Mouse (Mus musculus): ENCODE data around the gene Arrb2. TPM values are rescaled to one million over a fixed set of nuclear protein-coding genes. Genes with fewer than 3 reads are reported as not detected.

Gene Arrb2
- polyA plus RNA-seq, 1 experiment: 10.1 TPM

DNA sequence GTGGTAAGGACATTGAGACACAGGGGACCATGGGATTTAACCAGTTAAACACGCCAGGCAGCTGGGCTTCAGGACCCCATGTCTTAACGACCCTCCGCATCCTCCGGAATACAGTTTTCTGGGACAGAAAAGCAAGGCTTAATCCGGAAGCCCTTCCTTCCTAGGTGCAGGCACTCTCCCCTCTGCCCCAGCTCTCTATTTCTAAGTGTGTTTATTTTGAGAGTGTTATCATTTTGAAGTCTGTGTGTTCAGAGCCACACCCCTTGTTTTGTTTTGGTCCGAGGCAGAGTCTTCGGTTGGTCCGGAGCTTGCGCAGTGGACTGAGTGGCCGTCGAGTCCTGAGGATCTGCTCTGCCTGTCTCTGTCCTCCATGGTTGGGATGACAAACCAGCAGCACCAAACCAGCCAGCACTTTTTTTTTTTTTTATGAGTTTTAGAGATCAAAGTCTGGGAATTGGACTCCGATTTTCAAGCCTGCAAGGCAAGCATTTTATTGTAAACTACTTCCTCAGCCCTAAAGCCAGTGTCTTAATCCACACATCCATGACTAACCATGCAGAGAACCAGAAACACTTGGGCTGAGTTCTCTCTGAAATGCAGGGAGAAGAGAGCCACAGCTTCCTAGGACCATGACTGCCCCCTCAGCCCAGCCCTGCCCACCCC, 42.6 kb downstream of the Arrb2 start:
- Histone ChIP-seq H3K4me1 (ENCODE audit: control insufficient read depth, insufficient read depth, low read length) (no peaks in the 10 kb centered on the region), H3K27ac (ENCODE audit: insufficient read depth, low read length) (no peak overlapping the region), H3K4me3 (ENCODE audit: insufficient read depth, low read length) (no peak overlapping the region)
- no peak for TF ChIP-seq CTCF (IDR thresholded peaks at IDR 0.05; ENCODE audit: borderline replicate concordance, insufficient read depth, low read length)
- no peak for TF ChIP-seq POLR2A (IDR thresholded peaks at IDR 0.05; ENCODE audit: low read depth, low read length)

DNA sequence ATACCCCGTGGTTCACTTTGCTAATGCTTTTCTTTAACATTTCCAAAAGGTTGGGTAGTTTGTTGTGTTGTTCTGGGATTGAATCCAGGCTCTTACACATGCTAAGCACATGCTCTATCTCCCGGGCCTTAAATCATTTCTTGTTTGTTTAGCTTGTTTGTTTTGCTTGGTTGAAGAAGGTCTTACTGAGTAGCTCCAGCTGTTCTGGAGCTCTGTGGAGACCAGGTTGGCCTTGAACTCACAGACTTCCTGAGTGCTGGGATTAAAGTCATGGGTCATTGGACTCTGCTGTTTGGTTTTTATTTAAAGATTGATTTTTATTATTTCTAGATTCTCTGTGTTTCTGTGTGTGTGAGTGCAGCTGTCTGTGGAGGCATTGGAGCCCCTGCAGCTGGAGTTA, 53.1 kb downstream of the Arrb2 start:
- TF ChIP-seq CTCF (IDR thresholded peaks at IDR 0.05; ENCODE audit: borderline replicate concordance, insufficient read depth, low read length): no peak
- TF ChIP-seq POLR2A (IDR thresholded peaks at IDR 0.05; ENCODE audit: low read depth, low read length): no peak
- Histone ChIP-seq H3K4me1 (ENCODE audit: control insufficient read depth, insufficient read depth, low read length) (no peaks in the 10 kb centered on the region), H3K4me3 (ENCODE audit: insufficient read depth, low read length) (no peak overlapping the region), H3K27ac (ENCODE audit: insufficient read depth, low read length) (no peak overlapping the region)

DNA sequence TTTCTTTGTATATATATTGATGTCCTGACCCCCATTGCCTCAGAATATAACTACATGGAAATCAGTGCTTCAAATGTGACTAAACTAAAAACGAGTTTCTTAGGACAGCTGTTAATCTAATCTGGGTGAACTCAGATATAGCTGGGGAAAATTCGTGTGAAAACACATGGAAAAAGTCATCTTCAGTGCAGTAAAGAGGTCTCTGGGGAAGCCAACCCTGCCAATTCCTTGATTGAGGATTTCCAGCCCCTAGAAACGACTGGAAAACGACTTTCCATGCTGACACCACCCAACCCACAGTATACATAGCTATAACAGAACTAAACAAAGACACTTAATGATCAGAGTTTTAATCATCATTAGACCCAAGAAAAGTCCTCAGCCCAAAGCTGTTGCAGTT, 55.4 kb downstream of the Arrb2 start:
- no peak overlapping the region for H3K27ac ChIP-seq (ENCODE audit: insufficient read depth, low read length)
- TF ChIP-seq CTCF (IDR thresholded peaks at IDR 0.05; ENCODE audit: borderline replicate concordance, insufficient read depth, low read length) (no peak), POLR2A (IDR thresholded peaks at IDR 0.05; ENCODE audit: low read depth, low read length) (no peak)
- no peaks in the 10 kb centered on the region for H3K4me1 ChIP-seq (ENCODE audit: control insufficient read depth, insufficient read depth, low read length)
- H3K4me3 ChIP-seq (ENCODE audit: insufficient read depth, low read length): no peak overlapping the region

DNA sequence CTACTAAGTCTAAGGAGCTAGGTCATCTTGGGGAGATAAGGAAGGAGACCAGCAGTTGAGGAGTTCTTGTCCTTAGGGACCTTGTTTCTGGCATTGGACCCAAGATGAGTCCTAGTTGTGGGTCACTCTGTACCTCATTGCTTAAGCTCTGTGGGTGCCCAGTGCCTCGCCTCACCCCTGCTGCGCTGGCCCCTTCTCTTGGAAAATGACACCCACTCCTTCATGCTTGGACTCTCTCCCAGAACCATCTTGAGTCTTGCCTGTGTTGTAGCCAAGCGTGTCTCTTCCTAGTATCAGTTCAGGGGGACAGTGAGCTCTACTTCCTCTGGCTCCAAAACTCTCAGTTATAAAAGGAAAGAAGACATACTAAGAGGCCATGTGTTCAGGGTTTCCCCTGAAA, 56.7 kb downstream of the Arrb2 start:
- TF ChIP-seq CTCF (IDR thresholded peaks at IDR 0.05; ENCODE audit: borderline replicate concordance, insufficient read depth, low read length) (no peak), POLR2A (IDR thresholded peaks at IDR 0.05; ENCODE audit: low read depth, low read length) (no peak)
- H3K4me3 ChIP-seq (ENCODE audit: insufficient read depth, low read length): no peak overlapping the region
- no peaks in the 10 kb centered on the region for H3K4me1 ChIP-seq (ENCODE audit: control insufficient read depth, insufficient read depth, low read length)
- no peak overlapping the region for H3K27ac ChIP-seq (ENCODE audit: insufficient read depth, low read length)

DNA sequence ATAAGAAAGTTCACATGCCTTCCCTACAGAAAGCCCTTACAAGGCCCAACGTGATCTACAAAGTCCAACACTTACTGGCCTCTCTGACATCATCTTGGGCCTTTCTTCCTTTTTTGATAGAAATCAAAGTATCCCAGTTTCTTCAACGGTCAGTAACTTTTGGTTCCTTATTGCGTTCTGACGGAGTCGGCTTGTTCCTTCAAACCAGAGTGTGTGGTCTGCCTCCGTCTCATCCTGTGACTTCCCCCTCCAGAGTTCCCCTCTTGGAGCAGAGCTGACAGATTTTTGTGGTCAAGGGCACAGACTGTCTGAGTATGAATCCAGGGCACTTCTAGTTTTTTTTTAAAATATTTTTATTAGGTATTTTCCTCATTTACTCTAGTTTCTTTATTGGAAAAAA, 57.2 kb downstream of the Arrb2 start:
- TF ChIP-seq POLR2A (IDR thresholded peaks at IDR 0.05; ENCODE audit: low read depth, low read length): no peak
- TF ChIP-seq CTCF (IDR thresholded peaks at IDR 0.05; ENCODE audit: borderline replicate concordance, insufficient read depth, low read length): no peak
- H3K4me3 ChIP-seq (ENCODE audit: insufficient read depth, low read length): no peak overlapping the region
- H3K4me1 ChIP-seq (ENCODE audit: control insufficient read depth, insufficient read depth, low read length): no peaks in the 10 kb centered on the region
- H3K27ac ChIP-seq (ENCODE audit: insufficient read depth, low read length): no peak overlapping the region

Other genes with a start within 250 kb of the Arrb2 start
- gene Slc16a11, start 219.9 kb upstream of the Arrb2 start, polyA plus RNA-seq (2011; ENCODE audit: insufficient read length, low read depth, missing spikeins): 2.2 and 4.7 TPM in 2 replicates
- gene Slc16a13, start 211.6 kb upstream of the Arrb2 start, polyA plus RNA-seq (2011; ENCODE audit: insufficient read length, low read depth, missing spikeins): 2.7 and 9.3 TPM in 2 replicates
- 0.70 and 2.5 TPM in 2 replicates for gene Bcl6b, start 202.8 kb upstream of the Arrb2 start, polyA plus RNA-seq (2011; ENCODE audit: insufficient read length, low read depth, missing spikeins)
- 43.2 and 55.3 TPM in 2 replicates for gene 0610010K14Rik, start 194.7 kb upstream of the Arrb2 start, polyA plus RNA-seq (2011; ENCODE audit: insufficient read length, low read depth, missing spikeins)
- 2.3 and 4.5 TPM in 2 replicates for gene Gm21988, start 192.8 kb upstream of the Arrb2 start, polyA plus RNA-seq (2011; ENCODE audit: insufficient read length, low read depth, missing spikeins)
- 159 and 231 TPM in 2 replicates for gene Rnasek, start 192.8 kb upstream of the Arrb2 start, polyA plus RNA-seq (2011; ENCODE audit: insufficient read length, low read depth, missing spikeins)
- 0.32 and 0.35 TPM in 2 replicates for gene Alox12, start 177.3 kb upstream of the Arrb2 start, polyA plus RNA-seq (2011; ENCODE audit: insufficient read length, low read depth, missing spikeins)
- not detected in 2 replicates for gene Alox12e, start 110.0 kb upstream of the Arrb2 start, polyA plus RNA-seq (2011; ENCODE audit: insufficient read length, low read depth, missing spikeins)
- gene Alox15, start 80.6 kb upstream of the Arrb2 start, polyA plus RNA-seq (2011; ENCODE audit: insufficient read length, low read depth, missing spikeins): not detected in 2 replicates
- gene Pelp1, start 22.6 kb upstream of the Arrb2 start, polyA plus RNA-seq (2011; ENCODE audit: insufficient read length, low read depth, missing spikeins): 24.3 and 27.5 TPM in 2 replicates
- 14.0 and 14.1 TPM in 2 replicates for gene Med11, start 19.3 kb downstream of the Arrb2 start, polyA plus RNA-seq (2011; ENCODE audit: insufficient read length, low read depth, missing spikeins)
- gene Zmynd15, start 26.8 kb downstream of the Arrb2 start, polyA plus RNA-seq (2011; ENCODE audit: insufficient read length, low read depth, missing spikeins): 0.19 and 0.20 TPM in 2 replicates
- 4.1 and 6.0 TPM in 2 replicates for gene Cxcl16, start 27.3 kb downstream of the Arrb2 start, polyA plus RNA-seq (2011; ENCODE audit: insufficient read length, low read depth, missing spikeins)
- gene Tm4sf5, start 72.6 kb downstream of the Arrb2 start, polyA plus RNA-seq (2011; ENCODE audit: insufficient read length, low read depth, missing spikeins): not detected in 2 replicates
- 0.79 TPM in 1 of 2 replicates, not detected in the other for gene Vmo1, start 82.0 kb downstream of the Arrb2 start, polyA plus RNA-seq (2011; ENCODE audit: insufficient read length, low read depth, missing spikeins)
- gene Gltpd2, start 86.6 kb downstream of the Arrb2 start, polyA plus RNA-seq (2011; ENCODE audit: insufficient read length, low read depth, missing spikeins): not detected in 2 replicates
- 162 and 177 TPM in 2 replicates for gene Psmb6, start 92.7 kb downstream of the Arrb2 start, polyA plus RNA-seq (2011; ENCODE audit: insufficient read length, low read depth, missing spikeins)
- not detected in 2 replicates for gene Gm40193, start 100.3 kb downstream of the Arrb2 start, polyA plus RNA-seq (2011; ENCODE audit: insufficient read length, low read depth, missing spikeins)
- 19.7 and 23.3 TPM in 2 replicates for gene Pld2, start 107.4 kb downstream of the Arrb2 start, polyA plus RNA-seq (2011; ENCODE audit: insufficient read length, low read depth, missing spikeins)
- 36.2 and 37.0 TPM in 2 replicates for gene Mink1, start 130.2 kb downstream of the Arrb2 start, polyA plus RNA-seq (2011; ENCODE audit: insufficient read length, low read depth, missing spikeins)
- not detected in 2 replicates for gene 4930544D05Rik, start 183.2 kb downstream of the Arrb2 start, polyA plus RNA-seq (2011; ENCODE audit: insufficient read length, low read depth, missing spikeins)
- gene Chrne, start 186.6 kb downstream of the Arrb2 start, polyA plus RNA-seq (2011; ENCODE audit: insufficient read length, low read depth, missing spikeins): not detected in 2 replicates
- gene Gp1ba, start 206.5 kb downstream of the Arrb2 start, polyA plus RNA-seq (2011; ENCODE audit: insufficient read length, low read depth, missing spikeins): not detected in 2 replicates
- 14.9 and 19.5 TPM in 2 replicates for gene Rnf167, start 214.6 kb downstream of the Arrb2 start, polyA plus RNA-seq (2011; ENCODE audit: insufficient read length, low read depth, missing spikeins)
- gene Slc25a11, start 214.8 kb downstream of the Arrb2 start, polyA plus RNA-seq (2011; ENCODE audit: insufficient read length, low read depth, missing spikeins): 75.9 and 81.1 TPM in 2 replicates
- gene Pfn1, start 222.0 kb downstream of the Arrb2 start, polyA plus RNA-seq (2011; ENCODE audit: insufficient read length, low read depth, missing spikeins): 1,131 and 1,278 TPM in 2 replicates
- gene Eno3, start 224.6 kb downstream of the Arrb2 start, polyA plus RNA-seq (2011; ENCODE audit: insufficient read length, low read depth, missing spikeins): 15.6 and 31.0 TPM in 2 replicates
- gene Spag7, start 236.8 kb downstream of the Arrb2 start, polyA plus RNA-seq (2011; ENCODE audit: insufficient read length, low read depth, missing spikeins): 91.1 and 106 TPM in 2 replicates